Mouse (Mus musculus) kidney, embryonic 16.5 days (tissue): ENCODE data around the gene Ncoa5. TPM values are rescaled to one million over a fixed set of nuclear protein-coding genes. Genes with fewer than 3 reads are reported as not detected.

Experiments used
- ATAC-seq: fragments of 200-750 bp; cut with Nextera tagmentation; 2 replicates; pipeline ENCODE4 v1.8.0; 2017; ENCODE audit warnings: moderate TSS enrichment; ENCODE audit not compliant: low FRiP score, low TSS enrichment
- H3K27ac ChIP-seq: fragments of 300-500 bp; sonication (generic); 2 replicates; pipeline ENCODE4 v1.5.1; 2014; ENCODE audit warnings: low read length
- H3K27me3 ChIP-seq: fragments of 300-500 bp; sonication (generic); 2 replicates; pipeline ENCODE4 v1.6.1; 2014; ENCODE audit warnings: low read length, control low read depth, mixed read lengths; ENCODE audit not compliant: insufficient read depth
- H3K36me3 ChIP-seq: fragments of 300-500 bp; sonication (generic); 2 replicates; pipeline ENCODE4 v1.6.1; 2014; ENCODE audit warnings: low read length, control low read depth, mixed read lengths; ENCODE audit not compliant: insufficient read depth
- H3K4me1 ChIP-seq: fragments of 300-500 bp; sonication (generic); 2 replicates; pipeline ENCODE4 v1.6.1; 2014; ENCODE audit warnings: low read length, control low read depth, mixed read lengths; ENCODE audit not compliant: insufficient read depth
- H3K4me2 ChIP-seq: fragments of 300-500 bp; sonication (generic); replicated peaks from 2 replicates; pipeline ENCODE4 v1.6.1; 2014; ENCODE audit warnings: low read depth, low read length
- H3K4me3 ChIP-seq: fragments of 300-500 bp; sonication (generic); 2 replicates; pipeline ENCODE4 v1.5.1; 2014; ENCODE audit warnings: mild to moderate bottlenecking, low read length
- H3K9ac ChIP-seq: fragments of 300-500 bp; sonication (generic); replicated peaks from 2 replicates; pipeline ENCODE4 v1.6.1; 2014; ENCODE audit warnings: low read length
- H3K9me3 ChIP-seq: fragments of 300-500 bp; sonication (generic); 2 replicates; pipeline ENCODE4 v1.6.1; 2016; ENCODE audit warnings: low read length, control low read depth
- WGBS: fragments of 180-500 bp; shearing (Covaris S2); extraction: QIAGEN DNeasy Blood & Tissue Kit; methylation state at CpG from one replicate; pipeline ENCODE4 v1.1.7; 2014; 5-methylcytosine and 5-hydroxymethylcytosine counted together
- polyA plus RNA-seq: library from polyadenylated mRNA; unstranded; fragments of >200 nt; fragmentation: Nextera tagmentation; extraction: Ambion mirVana; gene quantifications from 2 replicates; pipeline ENCODE4 v1.2.1, GENCODE M21; 2015

Ncoa5 gene
- 69.8 and 79.5 TPM in 2 replicates for polyA plus RNA-seq

- peak; percentile 98 for ATAC-seq
- no peaks in the 10 kb centered on the region for H3K9me3 ChIP-seq
- H3K9ac ChIP-seq: peak within 1 kb of the TSS; percentile 91
- peak within 1 kb of the TSS; percentile 58 for H3K4me2 ChIP-seq
- no peaks in the 10 kb centered on the region for H3K36me3 ChIP-seq
- WGBS: under 1% methylated on average over 96 of the region's 111 CpGs
- H3K27ac ChIP-seq: peak within 1 kb of the TSS; percentile 63; the same call in 1 of the 2 replicates
- no peaks in the 10 kb centered on the region for H3K27me3 ChIP-seq
- peak within 1 kb of the TSS; percentile 87 for H3K4me3 ChIP-seq
- peaks cover 22% of the 10 kb centered on the region for H3K4me1 ChIP-seq
Observed at GRCm38 (mm10) chr2:165034131-165035057, at the start of gene Ncoa5. Ncoa5 (minus strand) TSS chr2:165034867.

GRCm38 (mm10) chr2:165081257-165081656 is 46.6 kb upstream of the Ncoa5 start:
- H3K36me3 ChIP-seq: no peaks in the 10 kb centered on the region
- H3K4me2 ChIP-seq: no peak overlapping the region
- H3K9me3 ChIP-seq: no peaks in the 10 kb centered on the region
- H3K4me1 ChIP-seq: no peaks in the 10 kb centered on the region
- H3K4me3 ChIP-seq: no peak overlapping the region
- H3K9ac ChIP-seq: no peak overlapping the region
- peaks cover 59% of the 10 kb centered on the region for H3K27me3 ChIP-seq
- no peak overlapping the region for H3K27ac ChIP-seq
- WGBS: 35% methylated on average over 7 of the region's 7 CpGs
- ATAC-seq: no peak

GRCm38 (mm10) chr2:165080657-165081056 is 46.0 kb upstream of the Ncoa5 start:
- H3K9ac ChIP-seq: no peak overlapping the region
- H3K36me3 ChIP-seq: no peaks in the 10 kb centered on the region
- H3K27ac ChIP-seq: no peak overlapping the region
- no peak overlapping the region for H3K4me3 ChIP-seq
- H3K4me2 ChIP-seq: no peak overlapping the region
- peaks cover 65% of the 10 kb centered on the region for H3K27me3 ChIP-seq
- no peak for ATAC-seq
- H3K4me1 ChIP-seq: no peaks in the 10 kb centered on the region
- 23% methylated on average over 9 of the region's 9 CpGs for WGBS
- no peaks in the 10 kb centered on the region for H3K9me3 ChIP-seq

- peaks cover 74% of the 10 kb centered on the region for H3K27me3 ChIP-seq
- H3K36me3 ChIP-seq: no peaks in the 10 kb centered on the region
- H3K9ac ChIP-seq: no peak overlapping the region
- H3K4me1 ChIP-seq: no peaks in the 10 kb centered on the region
- no peak overlapping the region for H3K4me2 ChIP-seq
- no peaks in the 10 kb centered on the region for H3K9me3 ChIP-seq
- ATAC-seq: no peak
- no peak overlapping the region for H3K27ac ChIP-seq
- 14% methylated on average over 10 of the region's 10 CpGs for WGBS
- no peak overlapping the region for H3K4me3 ChIP-seq
Observed at GRCm38 (mm10) chr2:165078605-165079004, 43.9 kb upstream of the Ncoa5 start.

- no peak for ATAC-seq
- Histone ChIP-seq H3K4me1 (no peaks in the 10 kb centered on the region), H3K4me2 (no peak overlapping the region), H3K9me3 (no peaks in the 10 kb centered on the region), H3K27ac (no peak overlapping the region), H3K9ac (no peak overlapping the region), H3K36me3 (no peaks in the 10 kb centered on the region), H3K27me3 (peaks cover 79% of the 10 kb centered on the region), H3K4me3 (no peak overlapping the region)
- 64% methylated on average over 8 of the region's 8 CpGs for WGBS
Observed at GRCm38 (mm10) chr2:165078045-165078444, 43.4 kb upstream of the Ncoa5 start.

GRCm38 (mm10) chr2:165077055-165077454 is 42.4 kb upstream of the Ncoa5 start:
- no peak overlapping the region for H3K4me2 ChIP-seq
- H3K36me3 ChIP-seq: no peaks in the 10 kb centered on the region
- H3K27ac ChIP-seq: no peak overlapping the region
- ATAC-seq: no peak
- H3K9ac ChIP-seq: no peak overlapping the region
- no peaks in the 10 kb centered on the region for H3K9me3 ChIP-seq
- 7% methylated on average over 9 of the region's 9 CpGs for WGBS
- peaks cover 85% of the 10 kb centered on the region for H3K27me3 ChIP-seq
- H3K4me3 ChIP-seq: no peak overlapping the region
- H3K4me1 ChIP-seq: no peaks in the 10 kb centered on the region

GRCm38 (mm10) chr2:165074937-165075336 is 40.3 kb upstream of the Ncoa5 start:
- no peaks in the 10 kb centered on the region for H3K9me3 ChIP-seq
- H3K4me2 ChIP-seq: no peak overlapping the region
- peaks cover 3% of the 10 kb centered on the region; the same call in 1 of the 2 replicates for H3K4me1 ChIP-seq
- WGBS: 44% methylated on average over 2 of the region's 2 CpGs
- ATAC-seq: peak; percentile 43; the same call in 1 of the 2 replicates
- peaks cover 81% of the 10 kb centered on the region for H3K27me3 ChIP-seq
- no peak overlapping the region for H3K27ac ChIP-seq
- no peak overlapping the region for H3K4me3 ChIP-seq
- no peak overlapping the region for H3K9ac ChIP-seq
- H3K36me3 ChIP-seq: no peaks in the 10 kb centered on the region

- Histone ChIP-seq H3K36me3 (no peaks in the 10 kb centered on the region), H3K4me1 (peaks cover 3% of the 10 kb centered on the region; the same call in 1 of the 2 replicates), H3K27me3 (peaks cover 75% of the 10 kb centered on the region), H3K9ac (no peak overlapping the region), H3K9me3 (no peaks in the 10 kb centered on the region), H3K27ac (no peak overlapping the region), H3K4me2 (no peak overlapping the region), H3K4me3 (no peak overlapping the region)
- WGBS: 48% methylated on average over 11 of the region's 11 CpGs
- ATAC-seq: no peak
Observed at GRCm38 (mm10) chr2:165074081-165074884, 39.6 kb upstream of the Ncoa5 start.

- Histone ChIP-seq H3K4me2 (no peak overlapping the region), H3K9me3 (no peaks in the 10 kb centered on the region), H3K9ac (no peak overlapping the region), H3K4me3 (no peak overlapping the region), H3K4me1 (peaks cover 3% of the 10 kb centered on the region; the same call in 1 of the 2 replicates), H3K36me3 (no peaks in the 10 kb centered on the region), H3K27ac (no peak overlapping the region), H3K27me3 (peaks cover 66% of the 10 kb centered on the region)
- no peak for ATAC-seq
- WGBS: 13% methylated on average over 9 of the region's 9 CpGs
Observed at GRCm38 (mm10) chr2:165073381-165073781, 38.7 kb upstream of the Ncoa5 start.
